Mouse (Mus musculus) WW6 (cell line): ENCODE results near the gene Mon1a.

ENCODE experiments used
- DNase-seq: peaks from one replicate; pipeline ENCODE4 v3.0.0-alpha.2; 2013; ENCODE audit warnings: low read depth, low spot score

Mon1a gene

GRCm38 (mm10) chr9:107949184-107949921, 61.4 kb downstream of the Mon1a start:
- no peak for DNase-seq

GRCm38 (mm10) chr9:107949922-107950235, 61.9 kb downstream of the Mon1a start, which contains the start of gene Traip:
Gene Traip (plus strand): TSS chr9:107950136.
- no peak for DNase-seq

GRCm38 (mm10) chr9:107950460-107951355, 62.8 kb downstream of the Mon1a start:
- DNase-seq, result no peak
